Mouse (Mus musculus) midbrain, embryonic 12.5 days (tissue): ENCODE measurements around the gene Foxf2. TPM values are rescaled to one million over a fixed set of nuclear protein-coding genes. Genes with fewer than 3 reads are reported as not detected.

Experiments used
- ATAC-seq: fragments of 200-750 bp; cut with Nextera tagmentation; 2 replicates; pipeline ENCODE4 v1.8.0; 2017; ENCODE audit warnings: low read depth, moderate TSS enrichment, moderate library complexity; ENCODE audit not compliant: low FRiP score
- H3K27ac ChIP-seq: fragments of 300-500 bp; sonication (generic); replicated peaks from 2 replicates; pipeline ENCODE4 v1.5.1; 2016; ENCODE audit warnings: mild to moderate bottlenecking
- H3K27me3 ChIP-seq: fragments of 300-500 bp; sonication (generic); 2 replicates; pipeline ENCODE4 v1.6.1; 2016; ENCODE audit warnings: mild to moderate bottlenecking
- H3K36me3 ChIP-seq: fragments of 300-500 bp; sonication (generic); 2 replicates; pipeline ENCODE4 v1.6.1; 2016
- H3K4me1 ChIP-seq: fragments of 300-500 bp; sonication (generic); 2 replicates; pipeline ENCODE4 v1.6.1; 2016
- H3K4me2 ChIP-seq: fragments of 300-500 bp; sonication (generic); replicated peaks from 2 replicates; pipeline ENCODE4 v1.6.1; 2016; ENCODE audit warnings: mild to moderate bottlenecking, moderate library complexity
- H3K4me3 ChIP-seq: fragments of 300-500 bp; sonication (generic); 2 replicates; pipeline ENCODE4 v1.5.1; 2016; ENCODE audit warnings: mild to moderate bottlenecking
- H3K9ac ChIP-seq: fragments of 300-500 bp; sonication (generic); replicated peaks from 2 replicates; pipeline ENCODE4 v1.6.1; 2016; ENCODE audit warnings: mild to moderate bottlenecking, moderate library complexity
- H3K9me3 ChIP-seq: fragments of 300-500 bp; sonication (generic); 2 replicates; pipeline ENCODE4 v1.6.1; 2016; ENCODE audit warnings: mild to moderate bottlenecking
- WGBS: fragments of 180-500 bp; shearing (Covaris S2); methylation state at CpG from one replicate; pipeline ENCODE4 v1.1.7; 2016; 5-methylcytosine and 5-hydroxymethylcytosine counted together
- polyA plus RNA-seq: library from polyadenylated mRNA; unstranded; fragments of >200 nt; fragmentation: Nextera tagmentation; extraction: Ambion mirVana; gene quantifications from 2 replicates; pipeline ENCODE4 v1.2.1, GENCODE M21; 2016

Foxf2 gene
- polyA plus RNA-seq, 1 experiment from 2014 or later = 7.6 TPM

- ATAC-seq = no peak
- Histone ChIP-seq H3K4me2 (no peak overlapping the region), H3K9me3 (no peaks in the 10 kb centered on the region), H3K9ac (no peak overlapping the region), H3K4me1 (peaks cover 30% of the 10 kb centered on the region), H3K27ac (no peak overlapping the region), H3K27me3 (peaks cover 96% of the 10 kb centered on the region), H3K36me3 (no peaks in the 10 kb centered on the region), H3K4me3 (peak overlapping the region; percentile 34)
- WGBS = 1% methylated on average over 8 of the region's 8 CpGs
Observed at GRCm38 (mm10) chr13:31627864-31628690, 2.5 kb downstream of the Foxf2 start.

GRCm38 (mm10) chr13:31628691-31629180 is 3.1 kb downstream of the Foxf2 start:
- H3K4me1 ChIP-seq = peaks cover 30% of the 10 kb centered on the region
- peaks cover 95% of the 10 kb centered on the region for H3K27me3 ChIP-seq
- H3K4me2 ChIP-seq = peak overlapping the region; percentile 46
- ATAC-seq = no peak
- WGBS = under 1% methylated on average over 14 of the region's 14 CpGs
- no peaks in the 10 kb centered on the region for H3K36me3 ChIP-seq
- no peaks in the 10 kb centered on the region for H3K9me3 ChIP-seq
- peak overlapping the region; percentile 34 for H3K4me3 ChIP-seq
- H3K9ac ChIP-seq = no peak overlapping the region
- H3K27ac ChIP-seq = no peak overlapping the region

GRCm38 (mm10) chr13:31629321-31629851 is 3.8 kb downstream of the Foxf2 start:
- 2% methylated on average over 40 of the region's 40 CpGs for WGBS
- Histone ChIP-seq H3K9ac (0 out of 2 replicates have a peak overlapping the region, but pooled peaks have one; percentile 24), H3K27ac (no peak overlapping the region), H3K36me3 (no peaks in the 10 kb centered on the region), H3K4me1 (peaks cover 30% of the 10 kb centered on the region), H3K4me3 (peak overlapping the region; percentile 34), H3K4me2 (peak overlapping the region; percentile 46), H3K9me3 (no peaks in the 10 kb centered on the region), H3K27me3 (peaks cover 91% of the 10 kb centered on the region)
- no peak for ATAC-seq

- no peak overlapping the region for H3K27ac ChIP-seq
- no peak for ATAC-seq
- no peaks in the 10 kb centered on the region for H3K36me3 ChIP-seq
- peak overlapping the region; percentile 46 for H3K4me2 ChIP-seq
- H3K4me1 ChIP-seq = peaks cover 27% of the 10 kb centered on the region
- peaks cover 84% of the 10 kb centered on the region for H3K27me3 ChIP-seq
- no peak overlapping the region for H3K9ac ChIP-seq
- H3K4me3 ChIP-seq = peak overlapping the region; percentile 34
- 4% methylated on average over 12 of the region's 12 CpGs for WGBS
- no peaks in the 10 kb centered on the region for H3K9me3 ChIP-seq
Observed at GRCm38 (mm10) chr13:31630051-31630450, 4.4 kb downstream of the Foxf2 start.

DNA sequence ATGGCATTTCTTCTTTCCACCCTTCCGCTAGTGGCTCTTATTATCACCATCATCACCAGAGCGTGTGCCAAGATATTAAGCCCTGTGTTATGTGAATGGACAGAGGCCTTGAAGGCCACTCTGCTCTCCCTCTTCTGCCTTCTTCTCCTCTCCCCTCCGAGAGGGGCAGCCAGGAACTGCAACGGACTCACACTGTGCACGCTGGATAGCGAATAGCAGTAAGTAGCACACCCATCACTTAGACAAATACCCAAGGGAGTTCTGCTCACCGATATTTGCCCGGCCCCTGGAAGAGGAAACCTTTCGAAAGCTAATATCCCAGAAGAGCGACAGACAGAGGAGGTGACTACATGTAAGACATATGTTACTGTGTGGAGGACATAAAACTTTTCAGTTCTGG is 4.9 kb downstream of the Foxf2 start:
- no peak overlapping the region for H3K9ac ChIP-seq
- no peaks in the 10 kb centered on the region for H3K9me3 ChIP-seq
- no peak overlapping the region for H3K27ac ChIP-seq
- 2% methylated on average over 10 of the region's 10 CpGs for WGBS
- no peak for ATAC-seq
- no peak overlapping the region for H3K4me3 ChIP-seq
- peaks cover 22% of the 10 kb centered on the region for H3K4me1 ChIP-seq
- 0 out of 2 replicates have a peak overlapping the region, but pooled peaks have one; percentile 1 for H3K4me2 ChIP-seq
- H3K36me3 ChIP-seq = no peaks in the 10 kb centered on the region
- H3K27me3 ChIP-seq = peaks cover 79% of the 10 kb centered on the region

GRCm38 (mm10) chr13:31631291-31631690 is 5.7 kb downstream of the Foxf2 start:
- WGBS = 12% methylated on average over 3 of the region's 3 CpGs
- no peak overlapping the region for H3K4me2 ChIP-seq
- H3K4me3 ChIP-seq = no peak overlapping the region
- H3K27ac ChIP-seq = no peak overlapping the region
- no peaks in the 10 kb centered on the region for H3K9me3 ChIP-seq
- no peak for ATAC-seq
- no peak overlapping the region for H3K9ac ChIP-seq
- H3K27me3 ChIP-seq = peaks cover 72% of the 10 kb centered on the region
- H3K36me3 ChIP-seq = no peaks in the 10 kb centered on the region
- peaks cover 15% of the 10 kb centered on the region for H3K4me1 ChIP-seq

DNA sequence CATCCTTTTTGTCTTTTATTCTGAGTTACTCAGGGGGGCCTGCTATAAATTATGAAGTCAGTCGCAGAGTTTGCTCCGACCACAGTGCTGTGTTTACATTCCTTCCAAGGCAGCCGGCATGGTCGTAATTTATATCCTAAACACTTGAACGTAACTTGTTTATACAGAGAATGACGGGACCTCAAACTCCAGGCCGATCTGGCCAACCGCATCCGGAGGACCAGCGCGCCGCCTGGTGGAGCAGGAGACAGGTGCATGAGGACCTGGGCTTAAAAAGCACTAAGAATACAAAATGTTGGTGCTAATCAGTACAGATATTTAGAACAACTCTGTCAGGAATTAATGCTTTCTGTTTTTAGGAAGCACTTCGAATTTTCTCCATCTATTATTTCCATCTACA is 6.8 kb downstream of the Foxf2 start:
- Histone ChIP-seq H3K4me1 (peaks cover 9% of the 10 kb centered on the region), H3K36me3 (no peaks in the 10 kb centered on the region), H3K27ac (no peak overlapping the region), H3K4me3 (no peak overlapping the region), H3K9me3 (no peaks in the 10 kb centered on the region), H3K4me2 (peak overlapping the region; percentile 25; the same call in 1 of the 2 replicates), H3K27me3 (peaks cover 60% of the 10 kb centered on the region), H3K9ac (no peak overlapping the region)
- no peak for ATAC-seq
- whole genome bisulfite sequencing = 0% methylated on average over 13 of the region's 13 CpGs

DNA sequence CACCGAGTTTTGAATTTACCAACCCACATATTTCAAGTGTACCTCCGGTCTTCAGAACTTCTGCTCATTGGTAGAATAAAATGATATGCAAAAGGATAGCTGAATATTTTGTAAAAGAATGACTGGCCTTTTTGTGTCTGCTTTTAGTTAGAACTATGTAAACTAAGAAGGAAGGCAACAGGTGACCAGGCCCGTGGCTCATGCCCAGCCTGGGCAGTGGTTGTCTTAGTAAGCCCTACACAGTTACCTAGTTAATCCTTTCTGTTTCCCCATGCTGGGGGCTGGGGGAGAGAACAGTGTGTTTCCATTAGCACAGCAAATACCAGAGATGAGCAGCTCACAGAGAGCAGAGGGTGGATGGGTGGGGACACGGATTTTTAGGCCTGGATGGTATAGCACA is 7.6 kb downstream of the Foxf2 start:
- Histone ChIP-seq H3K4me3 (no peak overlapping the region), H3K27ac (no peak overlapping the region), H3K27me3 (peaks cover 52% of the 10 kb centered on the region), H3K9me3 (no peaks in the 10 kb centered on the region), H3K4me2 (no peak overlapping the region), H3K4me1 (peaks cover 9% of the 10 kb centered on the region), H3K36me3 (no peaks in the 10 kb centered on the region), H3K9ac (no peak overlapping the region)
- no peak for ATAC-seq
- WGBS = 70% methylated on average over 4 of the region's 4 CpGs

DNA sequence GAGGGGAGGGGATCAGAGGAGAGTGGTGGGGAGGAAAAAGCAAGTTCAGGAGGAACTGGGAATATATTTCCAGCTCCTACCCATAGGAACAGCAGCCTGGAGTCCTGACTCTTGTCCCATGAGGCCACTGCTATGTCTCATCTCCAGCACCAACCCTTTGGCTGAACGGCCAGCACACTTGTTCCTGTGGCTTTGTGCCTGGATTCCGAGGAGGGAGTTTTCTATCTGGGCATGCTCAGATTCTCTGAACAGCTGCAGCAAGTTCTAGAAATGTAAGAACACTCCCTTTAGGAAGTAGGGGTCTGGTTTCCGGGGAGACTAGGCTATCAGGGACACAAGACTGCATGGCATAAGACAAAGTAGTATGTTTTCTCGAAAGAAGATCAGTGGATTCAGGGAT is 9.9 kb downstream of the Foxf2 start:
- peaks cover 29% of the 10 kb centered on the region for H3K27me3 ChIP-seq
- H3K4me2 ChIP-seq = no peak overlapping the region
- H3K9ac ChIP-seq = no peak overlapping the region
- no peaks in the 10 kb centered on the region for H3K36me3 ChIP-seq
- WGBS = 68% methylated on average over 4 of the region's 4 CpGs
- H3K9me3 ChIP-seq = no peaks in the 10 kb centered on the region
- no peak overlapping the region for H3K27ac ChIP-seq
- H3K4me1 ChIP-seq = no peaks in the 10 kb centered on the region
- H3K4me3 ChIP-seq = no peak overlapping the region
- no peak for ATAC-seq

DNA sequence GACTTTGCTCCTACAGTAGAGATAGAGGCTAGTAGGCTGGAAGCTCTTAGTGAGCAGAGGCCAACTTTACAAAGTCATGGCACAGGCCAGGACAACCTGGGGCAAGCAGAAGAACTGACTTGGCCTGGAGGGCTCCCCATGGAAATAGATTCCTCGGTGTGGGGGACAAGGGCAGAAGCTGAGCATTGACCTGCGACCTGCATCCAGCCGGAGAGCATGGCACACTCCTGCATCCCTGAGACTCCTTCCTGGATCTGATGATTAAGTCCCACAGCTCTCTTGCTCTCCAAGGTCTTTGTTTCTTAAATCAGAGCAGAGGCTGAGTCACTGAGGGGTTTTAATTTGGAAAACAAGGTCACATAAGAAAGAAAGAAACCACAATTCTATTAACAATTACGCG is 15.9 kb downstream of the Foxf2 start:
- Histone ChIP-seq H3K4me2 (no peak overlapping the region), H3K9ac (no peak overlapping the region), H3K27me3 (0 out of 2 replicates have a peak, but pooled peaks cover 4% of the 10 kb centered on the region), H3K4me1 (no peaks in the 10 kb centered on the region), H3K4me3 (no peak overlapping the region), H3K36me3 (no peaks in the 10 kb centered on the region), H3K9me3 (no peaks in the 10 kb centered on the region), H3K27ac (no peak overlapping the region)
- 78% methylated on average over 5 of the region's 5 CpGs for WGBS
- no peak for ATAC-seq

DNA sequence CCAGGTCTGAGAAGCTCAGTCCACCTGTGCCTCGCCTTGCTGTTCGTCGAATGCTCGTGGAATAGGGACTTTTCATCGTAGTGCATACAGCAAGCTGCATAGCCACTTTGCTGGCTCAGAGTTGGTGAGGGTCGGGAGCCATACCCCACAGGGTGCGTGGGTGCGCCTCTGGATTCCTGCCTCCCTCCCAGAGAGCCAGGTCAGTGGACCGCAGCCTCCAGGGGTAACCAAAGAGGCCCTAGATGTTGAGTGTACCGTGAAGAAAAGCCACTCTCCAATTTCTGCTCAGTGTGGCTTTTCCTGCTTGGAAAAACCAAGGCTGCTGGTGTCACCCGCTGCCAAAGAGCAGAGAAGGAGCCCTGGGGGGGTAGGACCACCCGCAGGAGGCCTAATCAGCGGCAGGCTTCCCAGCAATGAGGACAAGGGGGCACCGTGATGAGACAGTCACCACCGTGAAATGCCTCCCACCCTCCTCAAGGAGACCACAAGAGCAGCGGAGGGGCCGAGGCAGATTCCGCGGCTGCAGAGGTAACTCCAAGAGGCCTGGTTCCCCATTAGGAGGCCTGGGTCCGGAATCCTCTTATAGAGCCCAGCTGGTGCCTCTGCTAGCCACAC is 26.6 kb downstream of the Foxf2 start:
- WGBS = 86% methylated on average over 20 of the region's 20 CpGs
- no peak overlapping the region for H3K9ac ChIP-seq

DNA sequence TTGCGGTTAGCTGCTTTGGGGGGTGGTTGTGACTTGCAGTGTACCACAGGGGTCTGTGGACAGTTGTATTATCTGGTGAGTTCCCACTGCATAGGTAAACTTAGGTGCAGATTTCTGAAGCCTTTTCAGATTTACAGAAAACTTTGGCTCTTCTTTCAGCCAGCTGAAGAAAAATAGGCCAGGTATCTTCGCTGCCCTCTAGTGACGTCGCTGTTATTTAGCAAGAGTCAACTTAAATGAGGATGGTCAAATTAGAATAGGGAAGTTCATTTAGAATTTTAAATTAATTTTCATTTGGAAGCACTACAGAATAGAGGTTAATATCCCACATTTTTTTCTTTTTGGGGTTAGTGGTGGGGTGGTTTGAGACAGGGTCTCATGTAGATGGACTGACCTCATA is 30.6 kb downstream of the Foxf2 start:
- no peak overlapping the region for H3K4me2 ChIP-seq
- no peaks in the 10 kb centered on the region for H3K9me3 ChIP-seq
- H3K27ac ChIP-seq = no peak overlapping the region
- no peak overlapping the region for H3K4me3 ChIP-seq
- no peak overlapping the region for H3K9ac ChIP-seq
- no peaks in the 10 kb centered on the region for H3K36me3 ChIP-seq
- H3K4me1 ChIP-seq = no peaks in the 10 kb centered on the region
- 58% methylated on average over 4 of the region's 4 CpGs for WGBS
- no peak for ATAC-seq
- no peaks in the 10 kb centered on the region for H3K27me3 ChIP-seq

More for the DNA sequence above, 26.6 kb downstream of the Foxf2 start:
- no peaks in the 10 kb centered on the region for H3K36me3 ChIP-seq
- H3K4me1 ChIP-seq = no peaks in the 10 kb centered on the region
- no peak overlapping the region for H3K27ac ChIP-seq
- H3K4me2 ChIP-seq = no peak overlapping the region
- H3K27me3 ChIP-seq = no peaks in the 10 kb centered on the region
- no peak for ATAC-seq
- H3K9me3 ChIP-seq = no peaks in the 10 kb centered on the region
- H3K4me3 ChIP-seq = no peak overlapping the region
